8 mouse cellular contexts compared by ENCODE assay signal in genomic region chr19:25343657-25344322, GRCm38 (mm10).
A peak's percentile ranks its signal among the peaks of the same experiment; 100 is the strongest.
DNase-seq lines count a peak whose midpoint lies in the region; ATAC-seq lines count a peak whose summit lies in the region.

No protein-coding gene starts in this region.

- peak overlapping the region; percentile 4; the same call in 1 of the 2 replicates for H3K4me3 ChIP-seq in hindbrain, embryonic 16.5 days (ENCODE audit: low read length)
- H3K4me3 ChIP-seq in hindbrain, embryonic 13.5 days, result no peak overlapping the region
- H3K4me3 ChIP-seq in heart, embryonic 10.5 days, result peak overlapping the region; percentile 47
- no peak overlapping the region for H3K4me3 ChIP-seq in liver, embryonic 12.5 days
- H3K4me3 ChIP-seq in stomach, embryonic 14.5 days (ENCODE audit: low read depth, low read length), result no peak overlapping the region

- 35% methylated on average over 16 of the region's 16 CpGs for WGBS in hindbrain, embryonic 16.5 days
- 66% methylated on average over 16 of the region's 16 CpGs for WGBS in hindbrain, embryonic 13.5 days
- 20% methylated on average over 16 of the region's 16 CpGs for WGBS in heart, embryonic 10.5 days
- 40% methylated on average over 16 of the region's 16 CpGs for WGBS in liver, embryonic 12.5 days (ENCODE audit: insufficient replicate concordance)
- WGBS in stomach, embryonic 14.5 days, result 48% methylated on average over 16 of the region's 16 CpGs

- no peak overlapping the region for H3K27ac ChIP-seq in hindbrain, embryonic 16.5 days (ENCODE audit: low read depth, low read length)
- H3K27ac ChIP-seq in hindbrain, embryonic 13.5 days, result no peak overlapping the region
- H3K27ac ChIP-seq in heart, embryonic 10.5 days, result peak overlapping the region; percentile 83
- H3K27ac ChIP-seq in liver, embryonic 12.5 days, result peak overlapping the region; percentile 58; the same call in 1 of the 2 replicates
- H3K27ac ChIP-seq in stomach, embryonic 14.5 days (ENCODE audit: low read length), result no peak overlapping the region

- H3K4me1 ChIP-seq in hindbrain, embryonic 16.5 days (ENCODE audit: control insufficient read depth, insufficient read depth, low read depth, low read length), result peaks cover 6% of the 10 kb centered on the region
- peaks cover 19% of the 10 kb centered on the region for H3K4me1 ChIP-seq in hindbrain, embryonic 13.5 days (replicated peaks)
- H3K4me1 ChIP-seq in heart, embryonic 10.5 days, result peaks cover 44% of the 10 kb centered on the region
- peaks cover 67% of the 10 kb centered on the region for H3K4me1 ChIP-seq in liver, embryonic 12.5 days
- H3K4me1 ChIP-seq in stomach, embryonic 14.5 days (ENCODE audit: control insufficient read depth, insufficient read depth, low read length), result peaks cover 8% of the 10 kb centered on the region; the same call in 1 of the 2 replicates

- no peaks in the 10 kb centered on the region for H3K27me3 ChIP-seq in hindbrain, embryonic 16.5 days (replicated peaks; ENCODE audit: control insufficient read depth, insufficient read depth, low read length)
- no peaks in the 10 kb centered on the region for H3K27me3 ChIP-seq in hindbrain, embryonic 13.5 days
- H3K27me3 ChIP-seq in heart, embryonic 10.5 days (ENCODE audit: insufficient read depth, poor library complexity, severe bottlenecking), result no peaks in the 10 kb centered on the region
- H3K27me3 ChIP-seq in liver, embryonic 12.5 days (replicated peaks), result no peaks in the 10 kb centered on the region
- no peaks in the 10 kb centered on the region for H3K27me3 ChIP-seq in stomach, embryonic 14.5 days (ENCODE audit: control insufficient read depth, insufficient read depth, low read length)

- ATAC-seq in hindbrain, embryonic 16.5 days, result 0 out of 2 replicates have a peak, but pooled peaks have one; percentile 41
- ATAC-seq in hindbrain, embryonic 13.5 days (ENCODE audit: low FRiP score), result no peak
- peak; percentile 86 for ATAC-seq in liver, embryonic 12.5 days
- ATAC-seq in stomach, embryonic 14.5 days (ENCODE audit: insufficient number of reproducible peaks, insufficient read depth, low FRiP score, low read depth), result peak; percentile 56; the same call in 1 of the 2 replicates
- no peak for ATAC-seq in inflammation-experienced regulatory T-cells, adult 6 months

- H3K4me2 ChIP-seq in hindbrain, embryonic 16.5 days (ENCODE audit: low read length), result peak overlapping the region; percentile 37
- no peak overlapping the region for H3K4me2 ChIP-seq in hindbrain, embryonic 13.5 days
- peak overlapping the region; percentile 45 for H3K4me2 ChIP-seq in liver, embryonic 12.5 days
- peak overlapping the region; percentile 18 for H3K4me2 ChIP-seq in stomach, embryonic 14.5 days (replicated peaks; ENCODE audit: low read depth, low read length)

- H3K9ac ChIP-seq in hindbrain, embryonic 16.5 days (ENCODE audit: low read depth, low read length), result no peak overlapping the region
- no peak overlapping the region for H3K9ac ChIP-seq in hindbrain, embryonic 13.5 days
- no peak overlapping the region for H3K9ac ChIP-seq in liver, embryonic 12.5 days
- no peak overlapping the region for H3K9ac ChIP-seq in stomach, embryonic 14.5 days (replicated peaks; ENCODE audit: low read depth, low read length)

- H3K36me3 ChIP-seq in hindbrain, embryonic 16.5 days (ENCODE audit: control insufficient read depth, insufficient read depth, low read length), result no peaks in the 10 kb centered on the region
- H3K36me3 ChIP-seq in hindbrain, embryonic 13.5 days, result no peaks in the 10 kb centered on the region
- no peaks in the 10 kb centered on the region for H3K36me3 ChIP-seq in heart, embryonic 10.5 days
- no peaks in the 10 kb centered on the region for H3K36me3 ChIP-seq in liver, embryonic 12.5 days
- no peaks in the 10 kb centered on the region for H3K36me3 ChIP-seq in stomach, embryonic 14.5 days (ENCODE audit: control insufficient read depth, insufficient read depth, low read length)

- no peaks in the 10 kb centered on the region for H3K9me3 ChIP-seq in hindbrain, embryonic 16.5 days (ENCODE audit: control insufficient read depth, low read length)
- no peaks in the 10 kb centered on the region for H3K9me3 ChIP-seq in hindbrain, embryonic 13.5 days
- no peaks in the 10 kb centered on the region for H3K9me3 ChIP-seq in heart, embryonic 10.5 days
- no peaks in the 10 kb centered on the region for H3K9me3 ChIP-seq in liver, embryonic 12.5 days (replicated peaks)
- H3K9me3 ChIP-seq in stomach, embryonic 14.5 days (ENCODE audit: control insufficient read depth, low read depth, low read length), result no peaks in the 10 kb centered on the region

- DNase-seq in adrenal gland, postnatal 14 days, result peak; percentile 58
- no peak for DNase-seq in heart, embryonic 10.5 days (ENCODE audit: low spot score)
- DNase-seq in thymus, postnatal 36 days, result no peak

Comparison
In these comparisons a context has a peak if more than half of its experiments do, and no peak if none do; other contexts are left out.
1. ATAC-seq: peak in hindbrain, embryonic 16.5 days (single experiment), liver, embryonic 12.5 days (single experiment) and stomach, embryonic 14.5 days (single experiment); none in hindbrain, embryonic 13.5 days (single experiment) and inflammation-experienced regulatory T-cells, adult 6 months (single experiment).
2. H3K4me3 ChIP-seq: peak in hindbrain, embryonic 16.5 days (single experiment) and heart, embryonic 10.5 days (single experiment); none in hindbrain, embryonic 13.5 days (single experiment), liver, embryonic 12.5 days (single experiment) and stomach, embryonic 14.5 days (single experiment).
3. H3K27ac ChIP-seq: peak in heart, embryonic 10.5 days (single experiment) and liver, embryonic 12.5 days (single experiment); none in hindbrain, embryonic 16.5 days (single experiment), hindbrain, embryonic 13.5 days (single experiment) and stomach, embryonic 14.5 days (single experiment).